Mouse (Mus musculus) midbrain, embryonic 13.5 days (tissue): ENCODE measurements at regions not wholly inside any gene's neighbourhood (a gene's known extent, or its start where the extent isn't known, plus 50 kb on each side); places are given as distances from the start of the nearest gene placed in this dataset.
A peak's percentile ranks its signal among the peaks of the same experiment; 100 is the strongest.

ENCODE experiments used
- ATAC-seq: fragments of 200-750 bp; cut with Nextera tagmentation; 2 replicates; pipeline ENCODE4 v1.8.0; 2017; ENCODE audit warnings: mild to moderate bottlenecking, moderate TSS enrichment, moderate library complexity
- H3K27ac ChIP-seq: fragments of 300-500 bp; sonication (generic); 2 replicates; pipeline ENCODE4 v1.5.1; 2015; ENCODE audit warnings: inconsistent platforms, mild to moderate bottlenecking, moderate library complexity
- H3K27me3 ChIP-seq: fragments of 300-500 bp; sonication (generic); 2 replicates; pipeline ENCODE4 v1.6.1; 2015; ENCODE audit warnings: mild to moderate bottlenecking, inconsistent platforms
- H3K36me3 ChIP-seq: fragments of 300-500 bp; sonication (generic); 2 replicates; pipeline ENCODE4 v1.6.1; 2015; ENCODE audit warnings: mild to moderate bottlenecking, inconsistent platforms
- H3K4me1 ChIP-seq: fragments of 300-500 bp; sonication (generic); replicated peaks from 2 replicates; pipeline ENCODE4 v1.6.1; 2015; ENCODE audit warnings: inconsistent platforms
- H3K4me2 ChIP-seq: fragments of 300-500 bp; sonication (generic); replicated peaks from 2 replicates; pipeline ENCODE4 v1.6.1; 2015; ENCODE audit warnings: moderate library complexity, mild to moderate bottlenecking, inconsistent platforms
- H3K4me3 ChIP-seq: fragments of 300-500 bp; sonication (generic); replicated peaks from 2 replicates; pipeline ENCODE4 v1.5.1; 2015; ENCODE audit warnings: mild to moderate bottlenecking, inconsistent platforms
- H3K9ac ChIP-seq: fragments of 300-500 bp; sonication (generic); replicated peaks from 2 replicates; pipeline ENCODE4 v1.6.1; 2015; ENCODE audit warnings: mild to moderate bottlenecking, inconsistent platforms
- H3K9me3 ChIP-seq: fragments of 300-500 bp; sonication (generic); 2 replicates; pipeline ENCODE4 v1.6.1; 2016; ENCODE audit warnings: mild to moderate bottlenecking, inconsistent platforms
- WGBS: fragments of 180-500 bp; shearing (Covaris S2); methylation state at CpG from one replicate; pipeline ENCODE4 v1.1.7; 2015; 5-methylcytosine and 5-hydroxymethylcytosine counted together

- Histone ChIP-seq H3K4me3 (no peak overlapping the region), H3K9ac (no peak overlapping the region), H3K4me2 (no peak overlapping the region), H3K27me3 (no peaks in the 10 kb centered on the region), H3K9me3 (no peaks in the 10 kb centered on the region), H3K36me3 (no peaks in the 10 kb centered on the region), H3K4me1 (peaks cover 17% of the 10 kb centered on the region), H3K27ac (no peak overlapping the region)
- WGBS, result 55% methylated on average over 7 of the region's 7 CpGs
- peak; percentile 72 for ATAC-seq
These were observed 362.4 kb upstream of the Gm38303 start for GRCm38 (mm10) chr3:10697698-10698452.

- H3K36me3 ChIP-seq, result no peaks in the 10 kb centered on the region
- H3K27ac ChIP-seq, result no peak overlapping the region
These were observed 350.0 kb upstream of the Gm38303 start for GRCm38 (mm10) chr3:10685501-10685951.

GRCm38 (mm10) chr3:10684885-10685500 is 349.5 kb upstream of the Gm38303 start:
- H3K27me3 ChIP-seq, result no peaks in the 10 kb centered on the region
- no peak overlapping the region for H3K9ac ChIP-seq
- H3K4me1 ChIP-seq, result peaks cover 11% of the 10 kb centered on the region
- no peak overlapping the region for H3K4me2 ChIP-seq
- H3K9me3 ChIP-seq, result no peaks in the 10 kb centered on the region
- no peaks in the 10 kb centered on the region for H3K36me3 ChIP-seq
- ATAC-seq, result peak; percentile 76
- WGBS, result 68% methylated on average over 6 of the region's 6 CpGs
- no peak overlapping the region for H3K4me3 ChIP-seq
- no peak overlapping the region for H3K27ac ChIP-seq

More at GRCm38 (mm10) chr3:10685501-10685951, 350.0 kb upstream of the Gm38303 start:
- no peak overlapping the region for H3K4me3 ChIP-seq
- H3K9ac ChIP-seq, result no peak overlapping the region
- H3K4me2 ChIP-seq, result 0 out of 2 replicates have a peak overlapping the region, but pooled peaks have one; percentile 24
- 41% methylated on average over 4 of the region's 4 CpGs for WGBS
- H3K27me3 ChIP-seq, result no peaks in the 10 kb centered on the region
- no peaks in the 10 kb centered on the region for H3K9me3 ChIP-seq
- ATAC-seq, result peak; percentile 47
- peaks cover 11% of the 10 kb centered on the region for H3K4me1 ChIP-seq

GRCm38 (mm10) chr3:10681938-10682337 is 346.5 kb upstream of the Gm38303 start:
- no peaks in the 10 kb centered on the region for H3K9me3 ChIP-seq
- no peaks in the 10 kb centered on the region for H3K27me3 ChIP-seq
- ATAC-seq, result no peak
- H3K4me2 ChIP-seq, result no peak overlapping the region
- no peak overlapping the region for H3K9ac ChIP-seq
- H3K4me1 ChIP-seq, result peaks cover 11% of the 10 kb centered on the region
- no peak overlapping the region for H3K4me3 ChIP-seq
- no peaks in the 10 kb centered on the region for H3K36me3 ChIP-seq
- H3K27ac ChIP-seq, result no peak overlapping the region

- 90% methylated on average over 3 of the region's 3 CpGs for WGBS
- no peak overlapping the region for H3K27ac ChIP-seq
- no peaks in the 10 kb centered on the region for H3K4me1 ChIP-seq
- H3K9me3 ChIP-seq, result no peaks in the 10 kb centered on the region
- no peak overlapping the region for H3K4me3 ChIP-seq
- no peak overlapping the region for H3K9ac ChIP-seq
- H3K4me2 ChIP-seq, result no peak overlapping the region
- no peak for ATAC-seq
- no peaks in the 10 kb centered on the region for H3K27me3 ChIP-seq
- H3K36me3 ChIP-seq, result no peaks in the 10 kb centered on the region
These were observed 312.6 kb upstream of the Gm38303 start for GRCm38 (mm10) chr3:10647975-10648511.
